Mouse (Mus musculus) ES-CJ7 (cell line): Measurements from ENCODE around the gene Fer.
A peak's percentile ranks its signal among the peaks of the same experiment; 100 is the strongest.

Experiments used
- DNase-seq: peaks from one replicate; pipeline ENCODE4 v3.0.0; 2011; ENCODE audit warnings: low read depth, low spot score

Fer gene

DNA sequence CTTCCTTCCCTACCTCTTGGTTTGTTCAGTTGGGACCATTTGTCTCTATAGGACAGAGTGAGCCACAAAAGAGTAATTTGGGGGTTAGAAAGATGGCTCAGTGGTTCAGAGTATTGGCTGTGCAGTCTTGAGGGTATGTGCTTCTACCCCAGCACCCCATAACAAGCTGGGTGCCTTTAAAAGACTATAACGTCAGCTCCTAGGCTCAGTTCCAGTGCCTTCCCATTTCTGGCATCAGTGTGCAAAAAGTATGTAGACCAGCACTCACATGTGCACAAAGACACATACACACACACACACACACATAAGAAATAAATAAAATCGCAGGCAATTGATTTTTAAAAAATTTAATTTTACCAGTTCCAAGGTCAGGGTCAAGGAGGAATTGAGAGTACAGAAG is 222.6 kb downstream of the Fer start:
- no peak for DNase-seq

- no peak for DNase-seq
Measured at GRCm38 (mm10) chr17:64086875-64087608, 224.2 kb downstream of the Fer start.

DNA sequence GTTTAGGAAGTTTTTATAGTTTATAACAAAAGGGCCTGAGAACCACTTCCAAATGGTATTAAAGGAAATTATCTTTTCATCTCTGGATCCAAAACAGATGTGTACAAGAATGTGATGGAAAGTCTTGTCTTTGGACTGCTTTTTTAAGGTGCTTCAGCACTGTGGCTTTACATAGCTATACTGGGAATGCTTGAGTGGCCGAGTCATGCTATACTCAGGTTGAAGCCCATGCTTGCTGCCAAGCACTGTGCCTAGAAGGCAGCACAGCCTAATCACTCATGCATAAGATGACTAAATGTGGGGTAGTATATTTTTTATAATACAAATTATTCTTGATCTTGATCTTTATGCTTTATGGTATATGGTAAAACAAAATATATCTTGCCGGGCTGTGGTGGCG is 225.0 kb downstream of the Fer start:
- no peak for DNase-seq

- no peak for DNase-seq
Measured at GRCm38 (mm10) chr17:64093716-64094115, 230.9 kb downstream of the Fer start.

DNA sequence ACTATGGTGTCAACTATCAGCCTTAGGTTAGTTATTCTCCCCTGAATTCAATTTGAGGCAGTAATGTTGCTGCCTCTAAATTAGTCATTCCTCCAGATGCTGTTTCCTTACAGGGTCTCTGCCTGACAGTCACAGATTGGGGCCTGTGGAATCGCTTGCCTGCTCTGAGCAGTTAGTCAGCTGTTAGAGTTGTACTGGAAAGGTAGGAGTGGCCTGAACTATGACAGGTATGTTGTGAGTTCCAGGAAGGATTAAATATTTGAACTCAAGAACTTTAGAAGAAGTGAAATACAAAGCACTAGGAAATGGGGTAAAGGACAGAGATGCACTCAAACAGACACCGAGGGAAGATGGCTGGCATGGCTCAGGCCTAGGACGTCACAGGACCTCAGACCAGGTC is 233.9 kb downstream of the Fer start:
- no peak for DNase-seq

- no peak for DNase-seq
Measured at GRCm38 (mm10) chr17:64097788-64098359, 235.0 kb downstream of the Fer start.

DNA sequence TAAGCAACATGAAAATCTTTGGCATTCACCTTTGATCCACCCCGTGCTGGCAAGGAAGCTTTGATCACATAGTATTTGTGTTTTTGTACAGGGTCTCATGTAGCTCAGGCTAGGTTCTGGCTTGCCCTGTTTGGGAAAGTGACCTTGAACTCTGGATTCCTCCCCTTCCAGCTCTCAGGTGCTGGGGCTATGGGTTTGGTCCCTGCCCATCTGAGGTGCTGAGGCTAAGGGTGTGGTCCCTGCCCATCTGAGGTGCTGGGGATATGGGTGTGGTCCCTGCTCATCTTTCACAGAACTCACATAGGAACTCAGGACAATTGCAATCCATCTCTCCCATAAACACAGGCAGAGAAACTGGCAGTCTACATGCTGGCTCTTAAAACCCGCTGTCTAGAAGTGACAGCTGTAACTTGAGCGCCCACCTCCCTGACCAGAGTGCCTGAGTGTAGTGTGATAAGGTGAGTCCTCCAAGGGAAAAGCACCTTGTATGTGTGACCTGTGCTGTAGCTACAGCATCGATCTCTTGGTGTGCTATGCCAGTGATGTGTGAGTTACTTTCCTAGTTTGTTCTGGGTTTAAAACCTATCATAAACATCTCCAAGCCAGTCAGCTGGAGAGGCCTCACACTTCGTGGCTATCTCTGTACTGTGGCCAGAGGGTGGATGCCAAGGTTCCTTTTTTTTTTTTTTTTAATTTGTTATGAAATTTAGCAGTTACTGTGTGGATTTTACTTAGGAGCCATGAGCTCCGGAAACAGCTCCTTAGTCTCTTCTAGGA is 236.7 kb downstream of the Fer start:
- peak; percentile 67 for DNase-seq

DNA sequence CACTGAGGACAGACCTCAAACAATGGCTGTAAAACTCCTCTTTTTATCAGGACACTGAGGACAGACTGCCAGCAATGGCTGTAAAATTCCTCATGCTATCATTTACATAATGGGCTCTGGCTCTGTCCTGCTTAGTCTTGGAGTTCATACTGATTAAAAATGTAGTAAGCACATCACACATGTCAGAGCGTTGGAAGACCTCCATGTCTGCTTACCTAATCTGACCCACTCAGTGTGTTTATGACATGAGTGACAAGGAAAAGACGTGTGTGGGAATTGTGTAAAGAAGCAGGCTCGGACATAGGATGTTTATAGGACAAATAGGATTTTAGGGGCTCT is 237.3 kb downstream of the Fer start:
- DNase-seq, result no peak

- DNase-seq, result no peak
Measured at GRCm38 (mm10) chr17:64108773-64109172, 245.9 kb downstream of the Fer start.

DNA sequence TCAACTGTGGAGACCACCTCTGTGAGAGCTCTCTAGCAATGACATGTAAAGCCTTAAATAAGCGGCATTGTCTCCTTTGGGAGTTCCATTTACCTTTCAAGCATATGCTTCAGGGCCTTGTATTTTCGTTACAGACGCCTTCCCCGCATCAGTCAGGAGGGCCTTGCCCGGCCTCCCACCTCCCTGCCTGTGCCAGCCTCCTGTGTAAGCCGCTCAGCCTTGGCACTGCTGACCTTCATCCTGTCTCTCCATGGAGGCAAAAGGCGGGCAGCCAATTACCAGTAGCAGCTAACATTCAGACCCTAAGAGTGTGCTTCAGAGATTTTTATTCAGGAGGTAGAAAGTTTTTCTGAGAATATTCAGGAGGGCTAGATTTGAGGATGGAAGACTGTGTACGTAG is 247.0 kb downstream of the Fer start:
- DNase-seq, result no peak

GRCm38 (mm10) chr17:64113625-64114024 is 250.8 kb downstream of the Fer start:
- no peak for DNase-seq

DNA sequence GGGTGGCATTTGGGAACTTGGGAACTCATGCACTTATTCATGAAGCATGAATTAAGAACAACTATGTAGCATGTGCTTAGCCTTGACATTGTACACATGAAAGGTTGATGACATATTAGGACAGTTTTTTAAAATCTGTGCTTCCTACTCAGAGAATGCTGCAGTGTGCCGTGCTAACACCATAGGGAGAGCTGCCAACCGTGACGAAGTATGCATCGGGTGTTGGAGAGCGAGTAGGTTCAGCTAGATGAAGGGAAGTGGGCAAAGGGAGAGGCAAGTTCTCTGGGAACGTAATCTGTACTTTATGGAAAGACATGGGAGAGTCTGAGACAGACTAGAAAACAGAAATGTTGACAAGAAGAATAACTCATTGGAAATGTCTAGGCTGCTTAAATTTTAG is 253.9 kb downstream of the Fer start:
- no peak for DNase-seq

DNA sequence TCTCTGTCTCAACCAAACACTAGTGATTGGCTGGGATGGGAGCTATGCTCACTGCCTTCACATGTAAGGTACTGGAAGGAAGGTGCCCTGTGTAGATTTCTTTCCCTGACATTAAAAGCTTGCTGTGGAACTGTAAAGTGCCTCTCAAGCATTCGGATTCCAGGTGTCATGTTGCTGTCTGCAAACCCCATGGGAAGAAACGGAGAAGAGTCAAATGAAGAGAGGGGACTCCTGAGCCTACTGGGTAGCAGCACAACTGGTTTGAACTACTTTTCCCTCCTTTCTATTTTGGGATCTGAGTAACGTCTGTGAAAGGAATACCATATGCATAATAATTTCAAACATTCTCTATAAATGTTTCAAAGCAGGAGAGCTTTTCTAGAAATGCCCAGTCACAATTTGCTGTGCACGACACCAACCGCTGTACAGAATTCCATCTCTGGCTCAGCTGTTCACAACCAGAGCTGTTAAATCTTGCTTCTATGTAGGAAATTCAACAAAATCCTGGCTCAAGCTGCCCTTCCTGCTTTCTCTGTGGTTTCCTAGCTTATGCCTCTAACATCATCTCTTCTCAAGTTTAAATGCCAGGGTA is 256.9 kb downstream of the Fer start:
- DNase-seq, result no peak

- no peak for DNase-seq
Measured at GRCm38 (mm10) chr17:64122556-64122955, 259.7 kb downstream of the Fer start.

DNA sequence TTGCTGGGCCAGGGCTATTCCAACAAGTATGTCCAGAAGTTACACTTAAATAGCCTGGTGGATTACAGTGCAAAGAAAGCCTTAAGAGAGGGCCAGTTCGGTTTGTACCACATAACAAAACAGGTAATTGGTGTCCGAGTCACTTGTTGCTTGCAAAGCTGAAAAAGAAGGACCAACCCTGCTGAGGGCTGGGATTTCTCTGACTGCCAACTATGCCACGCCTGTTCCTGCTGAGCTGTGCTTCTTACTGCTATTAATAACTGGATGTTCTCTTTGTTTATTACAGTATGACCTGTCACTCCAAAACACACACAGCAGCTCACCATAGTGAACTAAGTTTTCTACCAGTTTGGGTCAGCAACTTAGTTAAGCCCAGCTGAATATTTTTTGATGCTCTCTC is 260.9 kb downstream of the Fer start:
- no peak for DNase-seq

- no peak for DNase-seq
Measured at GRCm38 (mm10) chr17:64126904-64127303, 264.0 kb downstream of the Fer start.

GRCm38 (mm10) chr17:64129750-64130149 is 266.9 kb downstream of the Fer start:
- DNase-seq, result no peak

- DNase-seq, result no peak
Measured at GRCm38 (mm10) chr17:64130356-64130755, 267.5 kb downstream of the Fer start.

GRCm38 (mm10) chr17:64132183-64132582 is 269.3 kb downstream of the Fer start:
- DNase-seq, result no peak

DNA sequence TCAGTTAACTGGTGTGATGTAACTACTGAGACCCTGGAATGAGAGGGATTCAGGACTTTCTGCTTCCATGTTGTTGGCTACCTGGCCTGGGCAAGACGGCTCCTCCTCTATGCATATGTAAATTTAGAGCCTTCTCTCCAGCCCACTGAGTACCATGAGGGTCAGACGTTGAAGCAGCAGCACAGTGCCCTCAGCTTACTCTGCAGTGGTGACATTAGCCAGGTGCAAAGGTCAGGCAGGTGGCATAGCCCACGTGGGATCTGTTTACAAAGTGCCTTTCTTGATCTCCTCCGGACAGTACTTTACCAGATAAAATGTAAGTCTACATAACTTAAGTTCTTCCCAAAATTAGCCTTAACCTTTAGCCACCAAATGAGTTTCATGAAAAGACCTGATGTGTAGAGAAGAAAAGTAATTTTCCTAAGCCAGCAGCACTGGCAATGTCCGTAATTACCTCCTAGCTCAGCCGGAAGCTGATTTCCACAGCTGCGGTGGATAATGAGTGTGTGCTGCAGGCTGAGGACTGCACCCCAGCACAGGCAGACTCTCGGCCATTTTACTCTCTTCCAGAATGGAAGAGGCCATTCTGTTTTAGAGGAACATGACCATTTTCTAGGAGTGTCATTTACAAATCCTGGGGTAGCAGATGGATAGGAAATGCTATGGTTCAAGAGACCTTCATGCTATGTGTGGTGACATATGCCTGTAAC is 273.2 kb downstream of the Fer start:
- DNase-seq, result no peak

DNA sequence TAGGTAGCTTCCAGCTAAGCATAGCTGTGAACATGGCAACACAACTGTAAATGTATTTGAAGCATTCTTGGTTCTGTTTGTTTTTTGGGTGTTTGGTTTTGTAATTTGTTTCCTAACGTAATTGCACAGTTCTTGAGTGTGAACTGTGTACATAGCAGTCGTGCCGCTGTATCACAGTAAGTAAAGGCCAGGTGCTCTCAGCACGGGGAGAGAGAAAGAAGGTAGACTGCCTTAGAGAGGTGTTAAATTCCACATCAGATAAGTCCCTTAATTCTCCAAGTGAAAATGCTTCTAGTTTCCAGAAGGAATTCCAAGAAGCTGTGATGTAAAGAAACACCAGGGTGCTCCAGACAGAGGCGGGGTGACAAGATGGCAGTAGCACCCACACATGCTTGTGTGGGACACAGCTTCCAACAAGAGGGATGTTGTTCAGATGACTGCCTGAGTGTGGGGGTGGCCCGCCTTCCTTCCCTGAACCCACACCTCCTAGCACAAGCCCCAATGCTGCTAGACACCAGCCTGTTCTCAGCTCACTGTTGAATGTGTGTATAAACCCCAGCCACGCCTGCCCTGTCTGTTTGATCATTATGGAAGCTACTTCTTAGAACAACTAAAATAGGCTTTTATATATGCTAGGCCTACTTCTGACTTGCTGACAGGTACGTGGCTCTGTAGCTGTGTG is 275.3 kb downstream of the Fer start:
- no peak for DNase-seq
